Mouse (Mus musculus) liver, adult 2 months (tissue): ENCODE results near the gene Prdm16. TPM values are rescaled to one million over a fixed set of nuclear protein-coding genes. Genes with fewer than 3 reads are reported as not detected.
A peak's percentile ranks its signal among the peaks of the same experiment; 100 is the strongest.

ENCODE experiments used
- DNase-seq: peaks from one replicate; pipeline ENCODE4 v3.0.0-alpha.2; 2011; ENCODE audit warnings: low read depth, low spot score; ENCODE audit errors: extremely low read depth
- H3K27ac ChIP-seq: fragments of 200-500 bp; replicated peaks from 2 replicates; pipeline ENCODE4 v1.5.1; 2012; ENCODE audit warnings: low read depth, mild to moderate bottlenecking, control low read depth, inconsistent platforms, low read length; ENCODE audit not compliant: insufficient read depth
- H3K27me3 ChIP-seq: fragments of 200-500 bp; 2 replicates; pipeline ENCODE4 v1.6.1; 2012; ENCODE audit warnings: mild to moderate bottlenecking, moderate library complexity, low read length, inconsistent platforms; ENCODE audit not compliant: control insufficient read depth, insufficient read depth
- H3K36me3 ChIP-seq: fragments of 200-500 bp; 2 replicates; pipeline ENCODE4 v1.6.1; 2012; ENCODE audit warnings: low read length, inconsistent platforms; ENCODE audit not compliant: control insufficient read depth, insufficient read depth
- H3K4me1 ChIP-seq: fragments of 200-500 bp; 2 replicates; pipeline ENCODE4 v1.6.1; 2011; ENCODE audit warnings: low read length; ENCODE audit not compliant: control insufficient read depth, insufficient read depth
- H3K4me3 ChIP-seq: fragments of 200-500 bp; 2 replicates; pipeline ENCODE4 v1.5.1; 2011; ENCODE audit warnings: low read depth, mild to moderate bottlenecking, control low read depth, low read length, moderate library complexity; ENCODE audit not compliant: insufficient read depth
- H3K79me2 ChIP-seq: fragments of 200-500 bp; 2 replicates; pipeline ENCODE4 v1.6.1; 2012; ENCODE audit warnings: inconsistent platforms, mild to moderate bottlenecking, low read length, moderate library complexity; ENCODE audit not compliant: control insufficient read depth, insufficient read depth
- H3K9ac ChIP-seq: fragments of 200-500 bp; 2 replicates; pipeline ENCODE4 v1.6.1; 2012; ENCODE audit warnings: low read depth, mild to moderate bottlenecking, control low read depth, inconsistent platforms, low read length
- CTCF ChIP-seq: fragments of 200-500 bp; IDR thresholded peaks from 2 replicates; pipeline ENCODE4 v1.5.1; 2011; ENCODE audit warnings: low read depth, low read length, control low read depth
- POLR2A ChIP-seq: fragments of 200-500 bp; IDR thresholded peaks from 2 replicates; pipeline ENCODE4 v1.6.1; 2011; ENCODE audit warnings: low read length, control low read depth; ENCODE audit not compliant: insufficient read depth; ENCODE audit errors: extremely low read depth
- WGBS: fragments of 180-500 bp; shearing (Covaris S2); methylation state at CpG from one replicate; pipeline ENCODE4 v1.1.7; 2018; 5-methylcytosine and 5-hydroxymethylcytosine counted together
- polyA plus RNA-seq: library from polyadenylated mRNA; depleted of rRNA; stranded (reverse); fragments of >200 nt; gene quantifications from 2 replicates; pipeline ENCODE4 v1.2.3, GENCODE M21; 2012
- total RNA-seq: library from RNA; depleted of rRNA; stranded (reverse); fragments of >200 nt; gene quantifications from 2 replicates; pipeline ENCODE4 v1.2.3, GENCODE M21; 2014

The Prdm16 gene
- total and polyA plus RNA-seq, 2 experiments: 0.22 to 0.37 TPM

GRCm38 (mm10) chr4:154393196-154394122, 243.2 kb downstream of the Prdm16 start:
- peak; percentile 61; the same call in 1 of the 2 replicates for TF ChIP-seq CTCF
- TF ChIP-seq POLR2A: no peak
- no peak overlapping the region for H3K4me3 ChIP-seq
- DNase-seq: no peak

GRCm38 (mm10) chr4:154392641-154393040, 244.0 kb downstream of the Prdm16 start:
- Histone ChIP-seq H3K79me2 (no peaks in the 10 kb centered on the region), H3K27ac (no peak overlapping the region), H3K4me3 (no peak overlapping the region), H3K4me1 (no peaks in the 10 kb centered on the region), H3K36me3 (no peaks in the 10 kb centered on the region), H3K9ac (no peak overlapping the region), H3K27me3 (no peaks in the 10 kb centered on the region)
- 58% methylated on average over 1 of the region's 1 CpGs for WGBS
- no peak for DNase-seq
- TF ChIP-seq POLR2A (no peak), CTCF (peak; percentile 22; the same call in 1 of the 2 replicates)

More at GRCm38 (mm10) chr4:154393196-154394122, 243.2 kb downstream of the Prdm16 start:
- Histone ChIP-seq H3K79me2 (no peaks in the 10 kb centered on the region), H3K27me3 (no peaks in the 10 kb centered on the region), H3K27ac (no peak overlapping the region), H3K4me1 (no peaks in the 10 kb centered on the region), H3K36me3 (no peaks in the 10 kb centered on the region), H3K9ac (no peak overlapping the region)
- 16% methylated on average over 18 of the region's 18 CpGs for WGBS

DNA sequence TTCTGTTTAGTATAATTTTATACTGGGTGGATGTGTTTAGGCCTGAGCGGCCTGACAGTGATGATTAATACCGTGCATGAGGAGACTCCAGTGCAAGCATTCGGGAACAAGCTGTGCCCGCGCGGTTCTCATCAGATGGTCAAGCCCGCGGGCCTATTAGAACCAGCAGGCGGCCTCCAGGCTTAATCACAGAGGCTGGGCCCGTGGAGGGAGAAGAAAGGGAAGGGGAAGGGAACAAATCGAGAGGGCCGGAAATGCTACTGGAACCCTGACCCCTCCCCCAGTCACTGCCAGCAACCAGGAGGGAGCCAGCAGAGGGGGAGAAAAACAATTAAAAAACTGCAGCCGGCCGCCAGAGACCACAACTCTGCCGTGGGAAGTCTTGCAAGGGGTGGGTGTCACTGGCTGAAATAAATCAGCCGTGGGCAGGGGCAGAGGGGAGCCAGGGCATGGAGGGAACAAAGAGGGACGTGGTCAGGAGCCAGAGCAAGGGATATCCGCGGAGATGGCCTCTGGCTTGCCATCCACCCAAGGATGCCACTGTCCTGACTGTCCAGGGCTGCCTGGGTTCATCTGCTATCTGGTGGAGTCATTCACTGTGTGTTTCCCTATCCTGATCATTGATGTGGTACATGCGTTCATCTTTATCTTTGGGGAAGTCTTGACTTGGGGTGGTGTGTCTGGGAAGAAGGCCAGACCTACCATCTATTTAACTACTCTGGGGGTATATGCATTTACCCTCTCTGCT, 246.2 kb downstream of the Prdm16 start:
- no peaks in the 10 kb centered on the region for H3K4me1 ChIP-seq
- H3K27ac ChIP-seq: no peak overlapping the region
- H3K4me3 ChIP-seq: no peak overlapping the region
- 58% methylated on average over 20 of the region's 20 CpGs for WGBS
- no peaks in the 10 kb centered on the region for H3K79me2 ChIP-seq
- H3K36me3 ChIP-seq: no peaks in the 10 kb centered on the region
- H3K9ac ChIP-seq: no peak overlapping the region
- no peak for DNase-seq
- TF ChIP-seq POLR2A (no peak), CTCF (no peak)
- H3K27me3 ChIP-seq: no peaks in the 10 kb centered on the region

- no peak overlapping the region for H3K27ac ChIP-seq
- TF ChIP-seq CTCF (no peak), POLR2A (no peak)
- WGBS: 87% methylated on average over 2 of the region's 2 CpGs
- no peak overlapping the region for H3K9ac ChIP-seq
- no peaks in the 10 kb centered on the region for H3K79me2 ChIP-seq
- no peaks in the 10 kb centered on the region for H3K27me3 ChIP-seq
- H3K36me3 ChIP-seq: no peaks in the 10 kb centered on the region
- H3K4me1 ChIP-seq: no peaks in the 10 kb centered on the region
- no peak for DNase-seq
- H3K4me3 ChIP-seq: no peak overlapping the region
Observed at GRCm38 (mm10) chr4:154389641-154390040, 247.0 kb downstream of the Prdm16 start.

DNA sequence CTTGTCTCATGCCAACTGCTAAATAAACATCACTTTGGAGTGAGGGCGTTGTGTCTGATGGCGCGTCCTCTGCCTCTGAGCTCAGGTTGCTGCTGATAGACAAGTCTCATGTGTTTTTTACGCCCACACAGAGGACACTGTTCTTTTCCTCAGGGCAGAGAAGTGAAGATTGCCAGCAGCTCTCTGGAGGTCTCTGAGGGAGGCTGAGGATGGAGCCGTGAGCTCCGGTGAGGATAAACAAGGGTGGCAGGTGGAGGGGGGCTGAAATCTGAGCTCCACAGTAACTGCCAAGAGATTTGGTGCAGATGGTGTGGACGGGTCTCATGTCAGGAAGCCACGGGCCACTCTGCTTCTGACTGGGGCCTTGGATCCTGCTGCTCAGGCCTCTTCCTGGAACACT, 249.9 kb downstream of the Prdm16 start:
- no peak overlapping the region for H3K27ac ChIP-seq
- H3K9ac ChIP-seq: no peak overlapping the region
- no peak for TF ChIP-seq POLR2A
- TF ChIP-seq CTCF: no peak
- no peaks in the 10 kb centered on the region for H3K36me3 ChIP-seq
- no peak for DNase-seq
- H3K4me3 ChIP-seq: no peak overlapping the region
- no peaks in the 10 kb centered on the region for H3K27me3 ChIP-seq
- WGBS: 72% methylated on average over 8 of the region's 8 CpGs
- H3K4me1 ChIP-seq: no peaks in the 10 kb centered on the region
- no peaks in the 10 kb centered on the region for H3K79me2 ChIP-seq

DNA sequence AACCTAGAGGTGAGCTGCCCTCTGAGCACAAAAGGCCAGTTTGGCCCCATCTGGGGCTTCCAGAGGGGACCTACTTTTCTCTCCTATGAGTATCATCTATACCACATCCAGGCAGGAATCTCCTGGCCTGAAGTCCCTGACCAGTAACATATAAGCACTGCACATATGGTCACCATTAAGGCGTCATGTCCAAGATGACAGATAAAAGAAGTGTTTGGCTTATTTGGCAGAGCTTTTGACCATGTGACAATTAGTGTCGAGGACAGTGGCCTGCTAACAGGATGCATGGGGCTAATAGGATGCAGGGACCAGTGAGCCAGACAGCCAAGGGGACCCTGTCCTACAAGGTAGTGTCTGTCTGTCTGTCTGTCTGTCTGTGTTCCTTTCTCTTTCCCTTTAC, 250.8 kb downstream of the Prdm16 start:
- no peaks in the 10 kb centered on the region for H3K4me1 ChIP-seq
- no peak overlapping the region for H3K4me3 ChIP-seq
- no peaks in the 10 kb centered on the region for H3K79me2 ChIP-seq
- DNase-seq: no peak
- H3K27ac ChIP-seq: no peak overlapping the region
- no peak overlapping the region for H3K9ac ChIP-seq
- TF ChIP-seq CTCF: no peak
- TF ChIP-seq POLR2A: no peak
- WGBS: 73% methylated on average over 2 of the region's 2 CpGs
- H3K27me3 ChIP-seq: no peaks in the 10 kb centered on the region
- H3K36me3 ChIP-seq: no peaks in the 10 kb centered on the region
